Mouse (Mus musculus) lung, postnatal 10 days (tissue): ENCODE data around the gene Gm21969.

Source experiments
- DNase-seq: peaks from one replicate; pipeline ENCODE4 v3.0.0; 2021

Gene Gm21969

DNA sequence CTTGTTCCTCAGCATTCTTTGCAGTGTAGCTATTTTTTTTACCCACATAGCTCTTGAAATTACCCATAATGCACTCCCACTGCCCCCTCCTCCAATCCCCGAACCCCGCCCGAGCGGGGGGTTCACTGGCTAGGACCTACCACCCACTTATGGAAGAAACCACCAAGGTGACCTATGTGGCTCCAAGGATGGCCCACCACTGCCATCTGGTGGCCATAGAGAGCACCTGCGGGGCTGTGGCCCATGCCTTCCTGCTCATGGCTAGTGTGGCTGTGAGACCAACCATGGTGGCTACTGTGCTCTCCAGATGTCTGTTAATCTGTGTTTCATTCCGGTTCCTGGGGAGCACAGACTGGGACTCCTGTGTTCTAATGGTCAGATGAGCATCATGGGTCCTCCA is 66.9 kb downstream of the Gm21969 start:
- peak; percentile 51 for DNase-seq

- no peak for DNase-seq
These were observed 72.7 kb downstream of the Gm21969 start for GRCm38 (mm10) chr4:139675696-139676095.

- peak; percentile 17 for DNase-seq
These were observed 81.0 kb downstream of the Gm21969 start for GRCm38 (mm10) chr4:139683728-139684638.

DNA sequence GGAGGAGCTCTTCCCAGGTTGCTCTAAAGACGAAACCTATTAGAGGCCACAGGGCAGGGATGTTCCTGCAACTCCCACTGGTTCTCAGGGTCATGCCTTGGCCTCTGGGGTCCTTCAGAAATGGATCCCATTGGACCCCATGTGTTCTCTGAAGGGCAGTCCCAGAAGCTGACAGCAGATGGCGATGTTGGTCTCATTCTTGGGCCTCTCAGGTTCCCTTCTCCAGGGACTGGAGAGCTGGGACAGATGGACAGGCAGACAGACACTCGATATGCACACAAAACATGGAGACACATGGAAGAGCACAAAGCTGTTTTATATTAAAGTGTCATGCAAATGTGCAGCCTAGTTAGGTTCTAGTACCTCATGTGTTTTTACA is 81.6 kb downstream of the Gm21969 start:
- DNase-seq: peak; percentile 65

- no peak for DNase-seq
These were observed 85.1 kb downstream of the Gm21969 start for GRCm38 (mm10) chr4:139688058-139688457.

DNA sequence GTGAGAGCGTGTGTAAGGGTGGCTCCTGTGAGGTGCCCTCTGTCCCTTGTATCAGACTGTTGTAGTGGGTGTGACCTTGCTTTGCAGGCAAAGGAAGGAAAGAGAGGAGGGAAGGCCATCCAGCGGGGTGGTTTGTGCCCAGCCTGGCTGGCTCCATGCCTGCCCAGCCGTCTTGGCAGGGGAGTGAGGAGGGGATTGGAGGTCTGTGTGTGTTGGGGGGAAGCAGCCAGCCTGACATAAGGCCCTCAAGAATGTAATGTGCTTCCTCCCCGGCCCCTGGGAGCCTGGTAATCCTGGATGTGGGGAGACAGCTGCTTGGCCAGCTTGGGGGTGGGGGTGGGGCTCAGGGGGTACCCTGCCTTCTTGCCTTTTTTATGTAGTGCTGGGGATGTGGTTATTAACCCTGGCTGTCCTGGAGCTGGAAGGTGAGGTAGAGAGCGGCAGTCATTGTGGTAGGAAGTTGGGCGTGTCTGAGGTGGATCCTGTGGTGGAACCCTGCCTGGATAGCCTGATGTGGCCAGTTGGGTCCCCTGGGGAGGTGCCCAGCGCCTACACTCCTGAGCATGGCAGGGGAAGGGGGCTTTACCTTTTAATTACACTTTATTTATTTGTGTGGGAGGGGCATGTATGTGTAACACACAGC is 86.8 kb downstream of the Gm21969 start:
- DNase-seq: no peak

DNA sequence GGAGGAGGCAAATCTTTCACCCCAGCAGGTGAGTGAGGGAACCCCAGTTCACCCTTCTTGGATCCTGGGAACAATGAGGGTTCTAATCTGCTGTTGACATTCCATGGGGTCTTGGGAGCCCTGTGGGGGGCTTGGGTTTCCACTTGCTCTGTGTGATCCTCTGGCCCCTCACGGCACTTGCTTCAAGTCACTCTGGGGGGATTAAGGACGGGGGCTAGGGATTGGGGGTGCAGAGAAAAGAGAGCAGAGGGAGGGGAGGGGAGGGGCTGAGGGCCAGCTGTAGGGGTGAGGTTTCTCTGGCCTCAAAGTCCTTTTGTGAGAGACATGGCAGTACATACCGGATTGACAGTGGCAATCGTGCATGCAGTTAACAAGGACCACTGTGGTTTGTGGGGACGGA is 90.3 kb downstream of the Gm21969 start:
- no peak for DNase-seq

DNA sequence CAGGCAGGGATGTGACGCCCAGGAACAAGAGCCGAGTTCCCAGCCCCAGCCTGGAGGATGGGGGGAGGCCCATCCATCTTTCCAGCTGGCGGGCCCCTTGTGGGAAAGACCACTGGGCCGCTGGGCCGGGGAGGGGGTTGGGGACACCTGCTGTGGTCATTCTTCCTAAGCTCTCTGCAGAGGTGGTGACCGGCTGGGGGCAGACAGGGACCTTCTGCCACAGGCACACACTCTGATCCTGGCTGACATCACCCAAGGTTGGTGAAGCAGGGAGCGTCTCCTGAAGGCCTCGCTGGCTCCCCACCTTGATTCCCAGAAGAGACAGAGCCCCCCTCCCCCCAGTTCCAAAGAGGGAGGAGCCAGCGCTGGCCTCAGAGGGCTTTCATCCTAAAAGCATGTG is 94.8 kb downstream of the Gm21969 start:
- no peak for DNase-seq

GRCm38 (mm10) chr4:139698602-139699001 is 95.6 kb downstream of the Gm21969 start:
- DNase-seq: peak; percentile 30

- DNase-seq: no peak
These were observed 99.9 kb downstream of the Gm21969 start for GRCm38 (mm10) chr4:139702914-139703313.

DNA sequence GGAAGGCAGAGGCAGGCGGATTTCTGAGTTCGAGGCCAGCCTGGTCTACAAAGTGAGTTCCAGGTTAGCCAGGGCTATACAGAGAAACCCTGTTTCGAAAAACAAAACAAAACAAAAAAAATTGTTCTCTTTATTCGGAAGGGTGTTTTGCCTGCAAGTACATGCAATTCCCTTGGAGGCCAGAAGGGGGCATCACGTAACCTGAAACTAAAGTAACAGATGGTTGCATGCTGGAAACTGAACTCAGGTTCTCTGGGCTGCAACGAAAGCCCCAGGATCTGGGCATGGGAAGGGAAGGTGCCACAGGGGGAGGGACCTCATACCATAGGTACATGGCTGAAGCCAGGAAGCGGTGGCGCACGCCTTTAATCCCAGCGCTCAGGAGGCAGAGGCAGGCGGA is 100.5 kb downstream of the Gm21969 start:
- DNase-seq: no peak

- no peak for DNase-seq
These were observed 103.0 kb downstream of the Gm21969 start for GRCm38 (mm10) chr4:139705986-139706385.

DNA sequence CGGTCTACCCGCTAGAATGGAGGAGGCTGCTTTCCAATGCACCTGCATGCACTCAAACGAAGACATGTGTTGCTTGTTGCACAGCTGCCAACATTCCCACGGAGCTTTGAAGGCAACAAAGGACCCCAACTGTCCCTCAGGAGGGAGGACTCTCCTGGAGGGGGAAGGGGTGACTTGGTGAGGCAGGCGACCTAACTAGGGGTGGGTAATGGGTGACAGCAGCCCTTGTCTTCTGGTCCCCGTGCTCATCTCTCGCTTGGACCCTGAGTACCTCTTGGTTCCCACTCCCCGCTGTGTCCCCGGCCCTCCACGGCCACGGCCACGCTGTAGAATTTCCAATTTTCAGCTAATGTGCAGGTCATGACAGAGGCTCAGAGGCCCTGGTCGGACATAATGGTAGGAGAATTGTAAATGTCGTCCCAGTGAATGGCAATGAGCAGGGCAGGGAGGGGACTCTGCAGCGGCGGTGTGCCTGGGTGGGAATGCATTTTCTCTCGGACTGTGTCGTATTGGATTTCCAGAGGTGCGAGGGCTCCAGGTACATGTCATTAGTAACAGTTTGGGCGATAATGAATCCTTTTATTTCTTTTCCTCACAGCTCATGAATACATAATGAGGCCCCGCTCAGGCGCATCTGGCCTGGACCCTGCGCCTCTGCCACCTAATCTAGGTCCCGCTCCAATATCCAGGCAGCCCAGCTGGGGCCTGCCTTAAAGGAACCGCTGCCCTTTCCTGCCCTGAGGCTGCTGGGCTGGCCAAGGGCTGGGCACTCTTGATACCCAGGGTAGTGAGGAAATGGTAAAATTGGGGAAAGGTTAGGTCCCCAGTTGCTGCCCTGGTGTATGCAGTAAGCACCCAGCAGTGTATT is 107.7 kb downstream of the Gm21969 start:
- no peak for DNase-seq
